Mouse (Mus musculus) urinary bladder, postnatal 10 days (tissue): ENCODE data around the gene Acvr1.

Experiments
- DNase-seq: peaks from one replicate; pipeline ENCODE4 v3.0.0; 2022; ENCODE audit warnings: low spot score

The Acvr1 gene

DNA sequence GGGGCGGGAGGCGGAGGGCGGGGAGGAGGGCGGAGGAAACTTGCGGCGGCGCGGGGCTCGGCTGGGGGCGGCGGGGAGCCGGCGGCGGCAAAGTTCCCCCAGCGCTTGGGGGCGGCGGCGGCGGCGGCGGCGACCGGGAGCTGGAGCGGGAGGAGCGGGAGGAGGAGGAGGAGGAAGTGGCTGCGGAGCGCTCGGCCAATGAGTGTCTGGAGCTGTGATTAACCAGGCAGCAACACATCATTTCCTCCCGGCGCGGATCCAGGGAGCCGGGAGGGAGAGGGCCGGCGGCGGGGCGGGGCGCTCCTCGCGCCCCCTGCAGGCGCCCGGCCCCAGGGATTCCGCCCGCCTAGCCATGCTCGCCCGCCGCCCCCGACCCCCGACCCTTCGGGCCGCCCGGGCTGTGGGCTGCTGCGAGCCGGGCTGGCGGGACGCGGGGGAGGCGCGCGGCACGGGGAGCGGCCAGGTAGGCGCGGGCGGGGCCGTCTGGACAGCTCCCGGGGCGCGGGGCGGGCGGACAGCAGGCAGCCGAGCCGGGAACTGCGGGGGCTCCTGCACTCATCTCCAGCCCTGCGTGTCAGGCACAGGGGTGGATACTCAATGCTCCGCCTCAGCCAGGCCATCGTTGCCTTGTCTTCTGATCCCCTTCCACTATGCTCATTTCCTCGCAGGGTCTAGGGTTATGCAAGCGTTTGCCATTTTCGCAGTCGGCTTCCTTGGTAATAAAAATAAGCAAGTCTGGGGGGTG is at the start of gene Acvr1, which contains the start of gene Upp2:
Gene Acvr1 (minus strand): TSS at position 92 of the 745 bp plus-strand sequence.
Gene Upp2 (plus strand): TSS at position 233 of the 745 bp plus-strand sequence.
- DNase-seq: peak; percentile 56

DNA sequence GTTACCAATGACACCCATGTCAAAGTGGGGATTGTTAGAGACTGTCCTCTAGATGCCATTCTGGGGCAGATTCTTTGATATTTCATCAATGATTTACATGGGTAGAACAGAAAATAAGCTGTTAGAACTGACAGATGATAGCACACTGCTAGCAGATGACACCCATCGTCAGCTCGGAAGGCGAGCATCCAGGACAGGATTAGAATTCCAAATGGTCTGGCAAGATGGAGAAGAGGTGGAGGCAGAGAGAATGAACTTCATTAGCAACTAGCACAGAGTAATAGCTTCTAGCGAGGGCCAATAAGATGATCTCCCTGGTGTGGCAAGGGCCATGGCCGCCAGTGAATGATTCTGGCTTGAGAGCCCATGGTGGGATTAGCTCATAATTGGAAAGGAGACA is 48.8 kb upstream of the Acvr1 start:
- DNase-seq: no peak

DNA sequence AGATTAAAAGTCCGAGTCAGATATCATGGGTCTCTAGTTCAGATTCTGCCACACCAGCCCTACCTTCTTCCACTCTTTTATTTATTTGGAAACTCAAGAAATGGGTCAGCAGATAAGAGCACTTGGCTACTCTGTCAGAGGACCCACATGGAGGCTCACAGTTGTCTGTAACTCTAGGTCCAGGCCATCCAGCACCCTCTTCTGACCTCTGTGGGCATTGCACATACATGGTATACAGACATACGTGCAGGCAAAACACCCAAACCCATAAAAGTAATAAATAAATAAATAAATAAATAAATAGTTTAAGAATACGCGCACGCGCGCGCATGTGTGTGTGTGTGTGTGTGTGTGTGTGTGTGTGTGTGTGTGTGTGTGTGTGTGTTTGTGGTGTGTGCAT is 47.9 kb upstream of the Acvr1 start:
- no peak for DNase-seq

DNA sequence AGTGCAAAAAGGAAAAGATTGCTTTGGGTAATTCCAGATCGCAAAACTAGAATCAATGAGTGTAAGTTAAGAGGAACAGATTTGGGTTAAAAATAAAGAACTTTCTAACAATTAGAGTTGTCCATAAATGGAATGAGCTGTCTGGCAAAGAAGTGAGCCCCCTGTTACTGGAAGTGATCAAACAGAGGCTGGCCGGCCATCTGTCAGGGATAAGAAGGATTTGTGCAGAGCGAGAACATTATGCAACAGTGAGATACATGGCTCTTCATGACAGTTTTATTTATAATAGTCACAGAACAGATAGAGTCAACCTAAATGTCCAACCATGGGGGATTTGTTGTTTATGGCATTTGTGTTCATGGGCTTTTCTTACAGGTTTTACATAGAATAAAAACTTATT is 46.8 kb upstream of the Acvr1 start:
- DNase-seq: no peak

DNA sequence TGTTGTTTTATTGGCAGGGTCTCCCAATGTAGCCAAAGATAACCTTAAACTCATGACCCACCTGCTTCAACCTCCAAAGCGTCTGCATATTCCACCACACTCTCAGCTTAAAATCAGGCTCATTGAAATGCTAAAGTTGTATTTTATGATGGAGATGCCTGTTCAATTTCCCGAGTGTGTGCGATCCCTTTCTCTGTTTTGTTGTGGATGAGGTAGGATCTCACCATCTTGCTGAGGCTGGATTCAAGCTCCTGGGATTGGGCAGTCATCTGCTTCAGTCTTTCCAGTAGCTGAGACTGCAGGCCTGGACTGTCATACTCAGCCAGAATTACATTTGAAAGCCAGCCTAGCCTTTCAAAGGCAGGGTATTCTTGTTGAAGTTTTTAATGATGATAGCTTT is 37.8 kb upstream of the Acvr1 start:
- DNase-seq: no peak

DNA sequence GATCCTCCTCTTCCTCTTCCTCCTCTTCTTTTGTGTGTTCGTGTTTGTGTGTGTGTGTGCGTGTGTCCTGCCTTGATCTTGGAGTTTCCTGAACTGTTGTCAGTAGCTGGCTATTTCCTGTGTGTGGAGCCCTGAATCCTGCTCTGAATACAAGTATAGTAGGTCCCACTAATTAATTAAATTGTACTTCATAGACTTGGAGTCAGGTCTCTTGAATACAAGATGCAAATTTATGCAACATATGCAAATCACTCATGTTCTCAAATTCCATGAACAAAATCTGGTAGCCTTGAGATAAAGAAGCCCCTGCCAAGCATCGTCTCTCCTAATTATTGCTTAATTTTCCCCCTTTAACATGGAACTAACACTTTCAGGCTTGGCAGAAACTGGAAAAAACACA is 36.4 kb upstream of the Acvr1 start:
- no peak for DNase-seq

DNA sequence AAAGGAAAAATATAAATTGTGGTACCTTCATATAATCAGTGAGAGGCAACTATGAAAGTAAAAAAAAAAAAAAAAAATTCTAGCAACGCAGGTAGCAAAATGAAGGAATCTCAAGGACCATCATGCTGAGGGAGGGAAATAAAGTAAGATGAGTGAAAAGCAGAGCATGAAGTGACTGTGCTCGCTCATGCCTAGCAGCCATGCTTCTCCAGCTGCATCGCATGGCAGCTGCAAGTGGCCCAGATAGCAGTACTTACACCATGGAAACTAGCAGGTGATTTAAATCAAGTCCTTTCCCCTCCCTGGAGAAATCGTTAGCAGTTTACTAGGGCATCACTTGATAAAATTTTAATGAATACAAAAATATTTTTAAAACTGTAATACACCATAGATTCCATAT is 34.4 kb upstream of the Acvr1 start:
- DNase-seq: no peak

DNA sequence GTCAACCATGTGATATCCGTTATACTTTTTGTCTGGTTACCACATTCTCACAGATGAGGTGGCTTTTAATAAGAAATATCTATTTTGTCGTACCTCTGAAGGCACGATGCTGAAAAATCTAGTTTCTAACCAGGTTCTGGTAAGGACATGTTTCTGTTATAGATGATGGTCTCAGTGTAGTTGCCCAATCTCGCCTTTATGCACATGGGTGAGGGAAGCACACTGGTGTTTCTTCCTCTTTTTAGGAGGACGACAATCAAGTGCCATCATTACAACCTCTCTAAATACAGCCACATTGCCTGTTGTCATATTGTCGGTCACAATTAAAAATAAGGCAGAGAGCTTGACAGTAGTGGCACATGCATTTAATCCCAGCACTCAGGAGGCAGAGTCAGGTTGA is 32.7 kb upstream of the Acvr1 start:
- DNase-seq: no peak

DNA sequence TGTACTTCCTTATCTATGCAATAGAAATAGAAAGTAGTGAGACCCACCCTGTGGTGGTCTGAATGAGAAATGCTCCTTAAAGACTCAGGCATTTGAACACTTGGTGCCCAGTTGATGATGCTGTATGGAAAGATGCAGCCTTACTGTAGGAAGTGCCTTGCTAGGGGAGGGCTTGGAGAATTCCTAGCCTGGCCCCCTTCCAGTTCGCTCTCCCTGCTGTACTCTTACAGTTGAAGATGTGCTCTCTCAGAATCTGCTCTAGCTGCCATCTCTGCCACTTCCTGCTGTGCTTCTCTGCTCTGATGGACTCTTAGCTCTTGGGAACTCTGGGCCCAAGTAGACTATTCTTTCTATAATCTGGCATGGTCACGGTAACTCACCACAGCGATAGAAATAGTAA is 30.6 kb upstream of the Acvr1 start:
- DNase-seq: no peak

DNA sequence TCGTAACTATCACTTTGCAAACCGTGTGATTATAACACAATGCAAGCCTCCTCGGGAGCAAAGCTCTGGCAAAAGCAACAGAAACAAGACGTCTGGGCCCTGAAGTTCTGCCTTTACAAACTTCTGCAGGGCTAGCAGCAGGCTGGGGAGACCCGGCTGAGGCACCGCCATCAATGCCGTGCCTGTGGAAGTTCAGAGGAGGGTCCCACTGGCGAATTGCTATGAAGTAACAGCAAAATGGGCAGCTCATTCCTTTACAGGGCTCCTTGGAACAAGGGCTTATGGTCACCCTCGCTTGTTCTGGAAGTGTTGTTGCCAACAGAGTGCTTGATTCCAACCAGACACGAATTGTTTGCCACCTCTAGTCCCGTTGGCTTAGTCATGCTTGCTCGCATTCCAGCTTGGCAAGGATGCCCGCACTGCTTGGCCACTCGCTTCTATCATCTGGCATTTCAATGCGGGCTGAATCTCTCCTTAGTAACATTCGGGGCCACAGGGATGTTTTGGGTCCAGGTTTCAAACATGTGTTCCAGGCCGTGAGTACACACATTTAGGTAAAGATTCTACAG is 29.9 kb upstream of the Acvr1 start:
- DNase-seq: no peak

DNA sequence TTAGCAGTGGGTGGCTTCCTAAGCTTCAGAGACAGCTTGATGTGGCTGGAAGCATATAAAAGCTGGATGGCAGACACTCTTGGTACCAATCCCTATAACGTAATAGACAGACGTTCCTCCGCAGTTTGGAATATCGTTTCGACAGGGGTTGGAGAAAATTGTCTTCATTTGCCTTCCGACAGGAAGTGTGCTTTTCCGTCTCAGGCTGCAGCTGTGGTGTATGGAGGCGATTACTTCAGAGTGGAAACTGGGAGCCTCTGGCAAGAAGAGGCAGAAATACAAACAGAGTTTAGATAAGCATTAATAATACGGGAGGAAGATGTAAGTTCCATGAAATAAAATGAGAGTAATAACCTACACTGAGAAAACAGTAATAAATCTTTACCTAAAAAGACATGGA is 28.4 kb upstream of the Acvr1 start:
- DNase-seq: no peak

DNA sequence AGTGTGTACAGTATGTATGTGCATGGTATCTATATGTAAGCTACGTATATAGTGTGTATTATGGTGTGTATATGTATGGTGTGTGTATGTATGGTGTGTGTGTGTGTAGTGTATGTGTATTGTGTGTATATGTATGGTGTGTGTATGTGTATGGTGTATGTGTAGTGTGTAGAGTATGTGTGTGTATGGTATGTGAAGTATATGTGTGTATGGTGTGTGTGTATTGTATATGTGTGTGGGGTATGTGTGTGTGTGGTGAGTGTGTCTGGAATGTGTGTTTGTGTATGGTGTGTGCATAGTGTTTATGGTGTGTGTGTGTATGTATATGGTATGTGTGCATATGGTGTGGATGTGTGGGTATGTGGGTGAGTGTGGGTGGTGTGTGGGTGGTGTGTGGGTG is 23.1 kb upstream of the Acvr1 start:
- no peak for DNase-seq

DNA sequence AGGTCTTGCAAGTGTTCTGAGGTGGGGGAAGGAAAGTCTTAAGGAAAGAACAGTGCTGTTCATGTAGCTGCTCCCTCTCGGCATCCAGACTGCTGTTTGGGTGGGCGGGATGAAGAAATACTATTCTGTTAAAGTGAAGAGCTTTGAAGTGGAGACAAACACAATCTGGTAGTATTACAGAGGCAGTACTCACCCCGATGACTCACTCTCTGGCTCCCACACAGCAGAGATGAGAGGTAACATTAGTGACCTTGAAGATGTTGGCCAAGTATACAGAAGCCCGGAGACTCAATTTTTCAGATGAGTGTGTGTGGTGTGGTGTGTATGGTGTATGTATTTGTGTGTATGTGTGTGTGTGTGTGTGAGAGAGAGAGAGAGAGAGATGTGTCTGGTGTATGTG is 22.7 kb upstream of the Acvr1 start:
- no peak for DNase-seq

DNA sequence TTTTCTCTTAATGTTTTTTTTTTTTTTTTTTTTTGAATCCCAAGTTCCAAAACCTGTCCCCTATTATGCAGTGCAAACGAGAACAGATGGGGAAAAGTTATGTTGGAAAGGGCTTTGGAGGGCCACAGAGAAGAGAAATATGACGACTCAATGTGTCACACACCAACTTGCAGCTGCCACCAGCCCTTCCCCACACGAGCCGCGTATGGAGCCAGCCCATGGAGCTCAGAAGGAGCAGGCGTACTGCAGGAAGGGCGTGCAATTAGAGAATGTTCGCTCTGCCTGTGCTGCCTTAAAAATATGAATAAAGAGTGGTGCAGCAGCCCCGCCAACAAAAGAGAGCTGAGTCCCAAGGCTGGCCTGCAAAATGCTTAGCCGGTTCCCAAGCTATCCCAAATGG is 19.4 kb upstream of the Acvr1 start:
- no peak for DNase-seq

DNA sequence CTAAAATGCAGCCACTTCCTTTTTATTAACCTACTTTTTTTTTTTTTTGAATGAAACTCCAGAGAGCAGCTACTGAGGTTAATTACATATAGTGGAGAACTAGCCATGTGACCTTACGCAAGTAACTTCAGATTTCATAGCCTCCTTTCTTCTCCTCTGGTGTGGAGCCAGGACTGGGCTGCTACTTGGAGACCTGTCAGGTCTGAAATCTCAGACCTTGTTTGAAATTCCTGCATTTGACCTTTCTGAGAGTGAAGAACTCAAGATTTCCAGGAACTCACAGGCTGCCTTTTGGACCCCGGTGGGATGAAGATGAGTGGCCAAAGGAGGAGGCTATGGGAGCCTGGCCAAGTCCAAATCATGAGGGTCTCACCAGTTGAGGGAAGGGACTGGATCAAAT is 7.2 kb upstream of the Acvr1 start:
- DNase-seq: no peak

DNA sequence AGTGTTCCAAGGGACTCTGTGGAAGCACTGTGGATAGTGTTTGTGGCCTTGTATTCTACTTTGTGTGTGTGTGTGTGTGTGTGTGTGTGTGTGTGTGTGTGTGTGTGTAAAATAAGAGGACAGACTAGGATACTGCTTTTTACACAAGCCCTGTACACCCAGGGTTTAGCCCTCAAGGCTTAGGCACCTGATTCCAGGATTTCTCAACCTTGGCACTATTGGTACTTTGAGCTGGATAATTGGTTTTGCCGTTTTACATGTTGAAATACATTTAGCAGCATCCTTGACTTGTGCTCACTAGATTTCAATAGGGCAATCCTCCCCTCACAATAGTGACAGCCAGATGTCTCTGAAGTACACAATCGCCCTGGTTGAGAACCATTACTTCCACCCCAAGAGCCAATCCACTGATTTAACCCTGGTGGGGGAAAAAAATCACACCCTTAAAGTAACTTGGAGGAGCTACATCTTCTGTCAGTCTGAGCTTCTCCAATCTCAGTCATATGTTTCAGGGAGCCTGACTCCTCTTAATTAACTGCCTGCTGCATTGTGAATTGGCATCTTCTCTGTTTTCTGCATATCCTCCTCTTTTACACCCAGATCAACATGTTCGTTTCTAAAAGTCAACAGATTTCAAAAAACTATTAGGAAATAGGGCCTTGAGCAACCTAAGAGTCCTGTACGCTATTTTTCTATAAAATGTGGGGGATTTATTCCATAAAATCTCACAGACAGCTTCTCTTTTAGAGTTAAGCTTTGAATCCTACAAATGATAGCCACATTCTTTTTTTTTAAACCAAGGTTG is 2.1 kb upstream of the Acvr1 start:
- DNase-seq: no peak

DNA sequence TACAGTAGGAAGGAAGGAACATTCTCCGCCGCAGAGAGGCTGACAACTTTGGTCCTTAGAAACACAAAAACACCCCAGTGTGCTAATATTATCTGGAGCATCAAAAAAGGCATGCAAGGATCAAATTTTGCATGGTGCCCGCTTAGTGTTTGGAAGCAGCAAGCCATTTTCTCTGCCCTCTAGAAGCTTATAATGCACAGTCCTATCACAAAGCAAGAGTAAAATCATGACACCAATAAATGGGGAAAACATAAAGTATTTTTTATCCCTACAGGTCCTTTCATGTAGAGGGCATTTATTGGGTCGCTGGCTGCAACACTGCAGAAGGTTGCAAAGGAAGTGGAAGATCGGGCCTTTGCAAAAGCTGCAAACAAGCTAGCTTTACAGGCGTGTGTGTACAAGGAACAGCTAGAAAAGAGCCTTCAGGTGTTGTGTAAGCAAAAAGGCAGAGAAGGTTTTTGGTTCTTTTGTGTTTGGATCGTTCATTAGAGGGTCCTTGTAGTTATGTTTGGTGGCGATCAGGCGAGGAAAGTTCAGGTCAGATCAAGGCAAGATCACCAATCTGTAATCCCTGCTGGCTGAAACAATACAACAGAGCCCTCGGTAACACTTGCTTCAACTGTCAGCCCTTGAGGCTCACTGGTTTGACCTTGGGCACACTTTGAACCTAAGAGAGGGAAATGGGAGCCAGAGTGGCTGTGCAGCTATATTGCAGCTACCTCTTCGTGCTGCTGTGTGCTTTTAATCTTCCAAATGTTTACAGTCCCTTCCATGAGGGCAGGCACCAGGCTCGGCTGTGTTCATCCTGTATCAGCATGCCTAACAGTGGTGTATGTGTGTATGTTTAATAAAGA is 1.1 kb upstream of the Acvr1 start:
- no peak for DNase-seq

DNA sequence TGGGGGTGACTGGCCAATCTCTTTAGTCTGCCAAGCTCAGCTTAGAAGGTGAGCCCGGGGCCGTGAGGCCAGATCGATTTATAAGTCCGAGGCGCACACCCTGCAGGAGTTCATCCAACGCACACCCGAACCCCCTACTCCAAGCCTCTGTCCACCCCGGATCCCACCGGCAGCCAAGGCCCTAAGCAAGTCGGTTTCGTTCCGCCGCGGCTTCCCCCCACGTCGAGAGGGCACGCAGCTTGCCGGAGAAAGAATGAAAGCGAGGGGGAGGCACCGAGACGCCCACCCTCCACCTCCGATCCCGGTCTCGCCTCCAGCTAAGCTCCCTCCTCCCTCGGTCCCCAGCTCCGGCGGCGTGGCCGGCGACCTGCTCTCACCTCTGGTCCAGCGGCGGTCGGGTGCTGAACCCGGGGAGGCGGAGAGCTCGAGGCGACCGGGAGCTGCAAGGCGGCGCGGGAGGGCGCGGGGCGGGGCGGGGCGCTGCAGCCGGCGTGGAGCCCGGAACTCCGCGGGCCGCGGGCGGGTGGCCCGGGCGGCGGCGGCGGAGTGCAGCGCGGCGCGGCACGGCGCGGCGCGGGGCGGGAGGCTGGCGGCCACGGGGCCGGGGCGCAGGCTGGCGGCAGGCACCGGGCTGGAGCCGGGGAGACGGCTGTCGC is 419 bp downstream of the Acvr1 start:
- DNase-seq: peak; percentile 16

DNA sequence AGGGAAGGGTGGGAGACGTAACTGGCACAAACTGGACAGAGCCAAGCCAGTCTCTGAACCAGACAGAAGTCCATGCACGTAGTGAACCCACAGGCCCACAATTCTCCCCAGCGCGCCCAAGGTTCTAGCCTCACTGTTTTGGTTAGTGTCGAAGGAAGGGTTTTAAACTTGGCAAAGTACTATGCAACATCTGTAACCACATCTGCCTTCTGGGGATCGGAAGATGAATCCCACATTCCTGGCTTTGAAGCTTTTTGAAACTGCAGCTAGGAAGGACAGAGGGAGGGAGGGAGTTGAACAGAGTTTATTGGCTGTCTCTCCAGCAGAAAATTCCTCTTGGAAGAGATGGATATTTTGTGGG is 928 bp downstream of the Acvr1 start:
- no peak for DNase-seq

DNA sequence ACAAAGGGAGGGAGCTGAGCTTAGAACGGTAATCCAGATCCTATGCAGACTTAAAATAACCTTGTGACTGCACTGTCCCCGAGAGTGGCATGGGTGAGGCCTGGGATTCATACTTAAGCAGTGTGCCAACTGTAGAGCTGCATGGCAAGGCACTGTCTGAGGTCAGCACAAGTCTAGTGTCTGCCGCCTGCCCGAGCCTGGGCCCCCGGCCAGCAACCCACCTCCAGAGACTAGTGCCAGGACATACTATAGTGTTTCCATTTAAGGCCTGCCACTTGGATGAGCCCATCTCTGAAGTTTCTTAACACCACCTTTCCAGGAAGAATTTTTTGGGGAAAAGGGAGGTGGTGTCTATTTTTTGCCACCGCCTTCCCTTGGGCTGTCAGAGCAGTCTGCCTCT is 1.7 kb downstream of the Acvr1 start:
- DNase-seq: no peak

DNA sequence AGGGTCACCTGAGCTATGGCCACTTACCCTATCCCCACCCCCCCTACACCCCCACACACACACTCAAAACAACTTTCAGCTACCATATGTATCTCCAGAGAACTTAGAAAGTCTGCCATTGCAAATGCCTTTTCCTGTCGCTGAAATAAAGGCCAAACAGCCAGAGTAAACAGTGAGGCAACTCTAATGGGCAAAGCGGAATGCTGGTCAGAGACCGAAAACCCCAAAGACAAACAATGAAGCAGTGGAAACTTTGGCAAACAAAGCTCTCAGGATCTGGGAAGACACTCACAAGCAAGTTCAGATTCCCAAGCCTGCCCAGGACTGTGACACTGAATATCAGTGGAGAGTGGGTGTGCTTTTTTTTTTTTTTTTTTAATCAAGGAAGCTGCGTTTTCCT is 4.8 kb downstream of the Acvr1 start:
- DNase-seq: no peak
